Mouse (Mus musculus) midbrain, embryonic 11.5 days (tissue): ENCODE data around the gene Dnajc16. TPM values are rescaled to one million over a fixed set of nuclear protein-coding genes. Genes with fewer than 3 reads are reported as not detected.
A peak's percentile ranks its signal among the peaks of the same experiment; 100 is the strongest.

Experiments
- ATAC-seq: fragments of 200-750 bp; cut with Nextera tagmentation; 2 replicates; pipeline ENCODE4 v1.8.0; 2017; ENCODE audit warnings: moderate TSS enrichment, moderate library complexity; ENCODE audit not compliant: low FRiP score
- DNase-seq: peaks from one replicate; pipeline ENCODE4 v3.0.0; 2015; ENCODE audit warnings: low spot score; ENCODE audit errors: missing footprints
- H3K27ac ChIP-seq: fragments of 300-500 bp; sonication (generic); 2 replicates; pipeline ENCODE4 v1.5.1; 2014; ENCODE audit warnings: low read depth, low read length
- H3K27me3 ChIP-seq: fragments of 300-500 bp; sonication (generic); 2 replicates; pipeline ENCODE4 v1.6.1; 2014; ENCODE audit warnings: mild to moderate bottlenecking, low read length, moderate library complexity, mixed read lengths; ENCODE audit not compliant: control insufficient read depth, insufficient read depth
- H3K36me3 ChIP-seq: fragments of 300-500 bp; sonication (generic); 2 replicates; pipeline ENCODE4 v1.6.1; 2014; ENCODE audit warnings: mild to moderate bottlenecking, low read length, moderate library complexity, mixed read lengths; ENCODE audit not compliant: control insufficient read depth, insufficient read depth
- H3K4me1 ChIP-seq: fragments of 300-500 bp; sonication (generic); 2 replicates; pipeline ENCODE4 v1.6.1; 2014; ENCODE audit warnings: low read length; ENCODE audit not compliant: control insufficient read depth, insufficient read depth
- H3K4me2 ChIP-seq: fragments of 300-500 bp; sonication (generic); 2 replicates; pipeline ENCODE4 v1.6.1; 2014; ENCODE audit warnings: mild to moderate bottlenecking, moderate library complexity
- H3K4me3 ChIP-seq: fragments of 300-500 bp; sonication (generic); 2 replicates; pipeline ENCODE4 v1.5.1; 2014; ENCODE audit warnings: low read depth, low read length
- H3K9ac ChIP-seq: fragments of 300-500 bp; sonication (generic); 2 replicates; pipeline ENCODE4 v1.6.1; 2014; ENCODE audit warnings: low read length
- H3K9me3 ChIP-seq: fragments of 300-500 bp; sonication (generic); 2 replicates; pipeline ENCODE4 v1.6.1; 2016; ENCODE audit warnings: low read length; ENCODE audit not compliant: control insufficient read depth
- WGBS: fragments of 180-500 bp; shearing (Covaris S2); extraction: QIAGEN DNeasy Blood & Tissue Kit; methylation state at CpG from one replicate; pipeline ENCODE4 v1.1.7; 2014; 5-methylcytosine and 5-hydroxymethylcytosine counted together
- polyA plus RNA-seq: library from polyadenylated mRNA; unstranded; fragments of >200 nt; fragmentation: Nextera tagmentation; extraction: Ambion mirVana; gene quantifications from 2 replicates; pipeline ENCODE4 v1.2.1, GENCODE M21; 2014

Gene Dnajc16
- polyA plus RNA-seq, 1 experiment from 2014 or later = 4.7 TPM

GRCm38 (mm10) chr4:141729266-141729665 lies 61.5 kb downstream of the Dnajc16 start:
- Histone ChIP-seq H3K9ac (no peak overlapping the region), H3K27ac (no peak overlapping the region), H3K36me3 (no peaks in the 10 kb centered on the region), H3K9me3 (no peaks in the 10 kb centered on the region), H3K4me2 (no peak overlapping the region), H3K4me3 (no peak overlapping the region), H3K27me3 (no peaks in the 10 kb centered on the region), H3K4me1 (no peaks in the 10 kb centered on the region)
- ATAC-seq = no peak
- DNase-seq = no peak
- 84% methylated on average over 3 of the region's 3 CpGs for WGBS

- H3K4me3 ChIP-seq = no peak overlapping the region
- no peak overlapping the region for H3K9ac ChIP-seq
- 72% methylated on average over 3 of the region's 3 CpGs for WGBS
- no peak overlapping the region for H3K4me2 ChIP-seq
- no peaks in the 10 kb centered on the region for H3K36me3 ChIP-seq
- peaks cover 11% of the 10 kb centered on the region for H3K4me1 ChIP-seq
- no peak overlapping the region for H3K27ac ChIP-seq
- no peaks in the 10 kb centered on the region for H3K27me3 ChIP-seq
- H3K9me3 ChIP-seq = no peaks in the 10 kb centered on the region
- ATAC-seq (no peak), DNase-seq (no peak)
These were observed 65.0 kb downstream of the Dnajc16 start for GRCm38 (mm10) chr4:141725738-141726137.

- 84% methylated on average over 5 of the region's 5 CpGs for WGBS
- ATAC-seq = no peak
- Histone ChIP-seq H3K9ac (no peak overlapping the region), H3K4me2 (no peak overlapping the region), H3K27ac (no peak overlapping the region), H3K27me3 (no peaks in the 10 kb centered on the region), H3K36me3 (no peaks in the 10 kb centered on the region), H3K9me3 (no peaks in the 10 kb centered on the region), H3K4me3 (no peak overlapping the region), H3K4me1 (peaks cover 11% of the 10 kb centered on the region)
- DNase-seq = no peak
These were observed 65.5 kb downstream of the Dnajc16 start for GRCm38 (mm10) chr4:141725277-141725676.

- no peak for DNase-seq
- no peak for ATAC-seq
- Histone ChIP-seq H3K36me3 (no peaks in the 10 kb centered on the region), H3K4me2 (no peak overlapping the region), H3K4me3 (no peak overlapping the region), H3K9ac (no peak overlapping the region), H3K27me3 (no peaks in the 10 kb centered on the region), H3K27ac (no peak overlapping the region), H3K4me1 (peaks cover 11% of the 10 kb centered on the region), H3K9me3 (no peaks in the 10 kb centered on the region)
- 76% methylated on average over 11 of the region's 11 CpGs for WGBS
These were observed 66.1 kb downstream of the Dnajc16 start for GRCm38 (mm10) chr4:141724594-141724993.

GRCm38 (mm10) chr4:141723673-141724068 lies 67.1 kb downstream of the Dnajc16 start:
- peak; percentile 70 for ATAC-seq
- no peak overlapping the region for H3K27ac ChIP-seq
- 10% methylated on average over 13 of the region's 13 CpGs for WGBS

GRCm38 (mm10) chr4:141722731-141723672 lies 67.7 kb downstream of the Dnajc16 start, which contains the start of gene Ddi2:
Ddi2 (minus strand) TSS chr4:141723419.
- DNase-seq (peak; percentile 99), ATAC-seq (peak; percentile 92)
- Histone ChIP-seq H3K9ac (peak within 1 kb of the TSS; percentile 96), H3K27ac (peak within 1 kb of the TSS; percentile 81), H3K4me2 (peak within 1 kb of the TSS; percentile 92), H3K4me3 (peak within 1 kb of the TSS; percentile 93), H3K27me3 (no peaks in the 10 kb centered on the region), H3K36me3 (no peaks in the 10 kb centered on the region), H3K9me3 (no peaks in the 10 kb centered on the region), H3K4me1 (peaks cover 11% of the 10 kb centered on the region)
- WGBS = under 1% methylated on average over 94 of the region's 105 CpGs

More at GRCm38 (mm10) chr4:141723673-141724068, 67.1 kb downstream of the Dnajc16 start:
- Histone ChIP-seq H3K9me3 (no peaks in the 10 kb centered on the region), H3K27me3 (no peaks in the 10 kb centered on the region), H3K9ac (peak overlapping the region; percentile 96), H3K4me2 (peak overlapping the region; percentile 92), H3K36me3 (no peaks in the 10 kb centered on the region), H3K4me1 (peaks cover 11% of the 10 kb centered on the region), H3K4me3 (peak overlapping the region; percentile 93)
- no peak for DNase-seq

GRCm38 (mm10) chr4:141721961-141722360 lies 68.8 kb downstream of the Dnajc16 start:
- H3K4me1 ChIP-seq = peaks cover 11% of the 10 kb centered on the region
- peak overlapping the region; percentile 96; the same call in 1 of the 2 replicates for H3K9ac ChIP-seq
- no peaks in the 10 kb centered on the region for H3K36me3 ChIP-seq
- no peak overlapping the region for H3K27ac ChIP-seq
- peak overlapping the region; percentile 92 for H3K4me2 ChIP-seq
- no peaks in the 10 kb centered on the region for H3K9me3 ChIP-seq
- no peaks in the 10 kb centered on the region for H3K27me3 ChIP-seq
- no peak for ATAC-seq
- no peak for DNase-seq
- H3K4me3 ChIP-seq = peak overlapping the region; percentile 93; the same call in 1 of the 2 replicates
- WGBS = 82% methylated on average over 6 of the region's 6 CpGs

- WGBS = 87% methylated on average over 6 of the region's 6 CpGs
- DNase-seq (peak; percentile 73), ATAC-seq (no peak)
- no peaks in the 10 kb centered on the region for H3K9me3 ChIP-seq
- no peak overlapping the region for H3K4me3 ChIP-seq
- no peak overlapping the region for H3K4me2 ChIP-seq
- no peaks in the 10 kb centered on the region for H3K36me3 ChIP-seq
- no peak overlapping the region for H3K9ac ChIP-seq
- no peak overlapping the region for H3K27ac ChIP-seq
- H3K27me3 ChIP-seq = no peaks in the 10 kb centered on the region
- peaks cover 11% of the 10 kb centered on the region for H3K4me1 ChIP-seq
These were observed 69.8 kb downstream of the Dnajc16 start for GRCm38 (mm10) chr4:141720761-141721523.

GRCm38 (mm10) chr4:141719304-141719703 lies 71.4 kb downstream of the Dnajc16 start:
- Histone ChIP-seq H3K4me2 (no peak overlapping the region), H3K27me3 (no peaks in the 10 kb centered on the region)
- 96% methylated on average over 1 of the region's 1 CpGs for WGBS

More at GRCm38 (mm10) chr4:141719304-141719703, 71.4 kb downstream of the Dnajc16 start:
- Histone ChIP-seq H3K4me1 (peaks cover 11% of the 10 kb centered on the region), H3K9ac (no peak overlapping the region), H3K9me3 (no peaks in the 10 kb centered on the region), H3K36me3 (no peaks in the 10 kb centered on the region), H3K27ac (no peak overlapping the region), H3K4me3 (no peak overlapping the region)
- no peak for ATAC-seq
- peak; percentile 51 for DNase-seq
